8 mouse cellular contexts compared by ENCODE assay signal in genomic region chrX:153366754-153367153, GRCm38 (mm10).
DNase-seq lines count a peak whose midpoint lies in the region; ATAC-seq lines count a peak whose summit lies in the region.

No protein-coding gene starts in this region.

- peak; percentile 42 for DNase-seq in gastrocnemius, adult 18-20 months (ENCODE audit: low spot score)
- no peak for DNase-seq in gastrocnemius, postnatal 25 days
- peak; percentile 29 for DNase-seq in c-Kit-positive CD71-positive TER-119-negative erythroid progenitor cells, embryonic 14.5 days (ENCODE audit: low read depth)
- peak; percentile 51 for DNase-seq in right cerebral cortex, adult 18-20 months

- no peaks in the 10 kb centered on the region for H3K9me3 ChIP-seq in forebrain, embryonic 15.5 days
- no peaks in the 10 kb centered on the region for H3K9me3 ChIP-seq in kidney, embryonic 15.5 days (replicated peaks)
- no peaks in the 10 kb centered on the region for H3K9me3 ChIP-seq in lung, embryonic 15.5 days

- H3K27me3 ChIP-seq in forebrain, embryonic 15.5 days = no peaks in the 10 kb centered on the region
- peaks cover 7% of the 10 kb centered on the region; the same call in 1 of the 2 replicates for H3K27me3 ChIP-seq in kidney, embryonic 15.5 days
- H3K27me3 ChIP-seq in lung, embryonic 15.5 days = no peaks in the 10 kb centered on the region

- no peak overlapping the region for H3K4me3 ChIP-seq in forebrain, embryonic 15.5 days
- H3K4me3 ChIP-seq in kidney, embryonic 15.5 days (replicated peaks) = no peak overlapping the region
- no peak overlapping the region for H3K4me3 ChIP-seq in lung, embryonic 15.5 days

- 37% methylated on average over 5 of the region's 5 CpGs for WGBS in forebrain, embryonic 15.5 days
- WGBS in kidney, embryonic 15.5 days = 31% methylated on average over 5 of the region's 5 CpGs
- WGBS in lung, embryonic 15.5 days = 36% methylated on average over 5 of the region's 5 CpGs

- H3K27ac ChIP-seq in forebrain, embryonic 15.5 days (replicated peaks) = no peak overlapping the region
- no peak overlapping the region for H3K27ac ChIP-seq in kidney, embryonic 15.5 days
- no peak overlapping the region for H3K27ac ChIP-seq in lung, embryonic 15.5 days

- no peaks in the 10 kb centered on the region for H3K4me1 ChIP-seq in forebrain, embryonic 15.5 days
- no peaks in the 10 kb centered on the region for H3K4me1 ChIP-seq in kidney, embryonic 15.5 days
- H3K4me1 ChIP-seq in lung, embryonic 15.5 days = no peaks in the 10 kb centered on the region

- no peaks in the 10 kb centered on the region for H3K36me3 ChIP-seq in forebrain, embryonic 15.5 days
- no peaks in the 10 kb centered on the region for H3K36me3 ChIP-seq in kidney, embryonic 15.5 days
- H3K36me3 ChIP-seq in lung, embryonic 15.5 days = no peaks in the 10 kb centered on the region

- H3K4me2 ChIP-seq in forebrain, embryonic 15.5 days (replicated peaks) = no peak overlapping the region
- H3K4me2 ChIP-seq in kidney, embryonic 15.5 days = no peak overlapping the region
- no peak overlapping the region for H3K4me2 ChIP-seq in lung, embryonic 15.5 days

- no peak overlapping the region for H3K9ac ChIP-seq in forebrain, embryonic 15.5 days (replicated peaks)
- H3K9ac ChIP-seq in kidney, embryonic 15.5 days = no peak overlapping the region
- H3K9ac ChIP-seq in lung, embryonic 15.5 days = no peak overlapping the region

- peak; percentile 84 for ATAC-seq in CD4-positive, CD25-positive, alpha-beta regulatory T cell, adult 4 months
- ATAC-seq in forebrain, embryonic 15.5 days (replicated peaks) = peak; percentile 71; the same call in 1 of the 2 replicates
- peak; percentile 73; the same call in 1 of the 2 replicates for ATAC-seq in kidney, embryonic 15.5 days (replicated peaks; ENCODE audit: low FRiP score)
- peak; percentile 62; the same call in 1 of the 2 replicates for ATAC-seq in lung, embryonic 15.5 days (ENCODE audit: borderline replicate concordance, extremely low read depth, low FRiP score, low TSS enrichment)
